Mouse (Mus musculus) gonadal fat pad, adult 2 months (tissue): ENCODE data around the gene Hand2. TPM values are rescaled to one million over a fixed set of nuclear protein-coding genes. Genes with fewer than 3 reads are reported as not detected.

Experiments
- DNase-seq: peaks from one replicate; pipeline ENCODE4 v3.0.0-alpha.2; 2012; ENCODE audit warnings: low read depth
- polyA plus RNA-seq: library from polyadenylated mRNA; depleted of rRNA; stranded (reverse); fragments of >200 nt; gene quantifications from 2 replicates; pipeline ENCODE4 v1.2.3, GENCODE M21; 2012; rRNA removed

The Hand2 gene
- 0.32 and 0.45 TPM in 2 replicates for polyA plus RNA-seq

- DNase-seq, result no peak
Observed at GRCm38 (mm10) chr8:57320851-57321743, at the start of gene Hand2. Gene Hand2 (plus strand): TSS chr8:57320983.

GRCm38 (mm10) chr8:57273055-57273454, 47.7 kb upstream of the Hand2 start:
- DNase-seq, result no peak

GRCm38 (mm10) chr8:57293441-57293840, 27.3 kb upstream of the Hand2 start:
- DNase-seq, result no peak

GRCm38 (mm10) chr8:57303513-57303912, 17.3 kb upstream of the Hand2 start:
- DNase-seq, result no peak

- no peak for DNase-seq
Observed at GRCm38 (mm10) chr8:57304944-57305343, 15.8 kb upstream of the Hand2 start.

GRCm38 (mm10) chr8:57306441-57306840, 14.3 kb upstream of the Hand2 start:
- DNase-seq, result no peak

- no peak for DNase-seq
Observed at GRCm38 (mm10) chr8:57309844-57310485, 10.8 kb upstream of the Hand2 start.

GRCm38 (mm10) chr8:57312031-57312981, 8.5 kb upstream of the Hand2 start:
- no peak for DNase-seq

- no peak for DNase-seq
Observed at GRCm38 (mm10) chr8:57313583-57313982, 7.2 kb upstream of the Hand2 start.

- DNase-seq, result no peak
Observed at GRCm38 (mm10) chr8:57314216-57314615, 6.6 kb upstream of the Hand2 start.

- DNase-seq, result no peak
Observed at GRCm38 (mm10) chr8:57315471-57315870, 5.3 kb upstream of the Hand2 start.

GRCm38 (mm10) chr8:57317107-57317506, 3.7 kb upstream of the Hand2 start:
- no peak for DNase-seq

- no peak for DNase-seq
Observed at GRCm38 (mm10) chr8:57317890-57318480, 2.8 kb upstream of the Hand2 start.

- no peak for DNase-seq
Observed at GRCm38 (mm10) chr8:57319092-57319980, 1.4 kb upstream of the Hand2 start.

- DNase-seq, result no peak
Observed at GRCm38 (mm10) chr8:57319981-57320585, 700 bp upstream of the Hand2 start.

GRCm38 (mm10) chr8:57321898-57322895, 1.4 kb downstream of the Hand2 start:
- DNase-seq, result no peak

GRCm38 (mm10) chr8:57322961-57323941, 2.5 kb downstream of the Hand2 start:
- DNase-seq, result no peak

GRCm38 (mm10) chr8:57324091-57324490, 3.3 kb downstream of the Hand2 start:
- DNase-seq, result no peak
